Mouse (Mus musculus) liver, embryonic 16.5 days (tissue): ENCODE results near the gene Itpr1. TPM values are rescaled to one million over a fixed set of nuclear protein-coding genes. Genes with fewer than 3 reads are reported as not detected.

Experiments used
- ATAC-seq: fragments of 200-750 bp; cut with Nextera tagmentation; 2 replicates; pipeline ENCODE4 v1.8.0; 2017; ENCODE audit warnings: low read depth, mild to moderate bottlenecking, moderate number of reproducible peaks, moderate library complexity
- H3K27ac ChIP-seq: fragments of 300-500 bp; sonication (generic); 2 replicates; pipeline ENCODE4 v1.5.1; 2014; ENCODE audit warnings: mild to moderate bottlenecking, low read length
- H3K27me3 ChIP-seq: fragments of 300-500 bp; sonication (generic); 2 replicates; pipeline ENCODE4 v1.6.1; 2014; ENCODE audit warnings: low read depth, low read length, mixed read lengths; ENCODE audit not compliant: control insufficient read depth, insufficient read depth
- H3K36me3 ChIP-seq: fragments of 300-500 bp; sonication (generic); 2 replicates; pipeline ENCODE4 v1.6.1; 2014; ENCODE audit warnings: mild to moderate bottlenecking; ENCODE audit not compliant: control insufficient read depth, insufficient read depth
- H3K4me1 ChIP-seq: fragments of 300-500 bp; sonication (generic); 2 replicates; pipeline ENCODE4 v1.6.1; 2014; ENCODE audit warnings: low read depth, low read length, mixed read lengths; ENCODE audit not compliant: control insufficient read depth
- H3K4me2 ChIP-seq: fragments of 300-500 bp; sonication (generic); 2 replicates; pipeline ENCODE4 v1.6.1; 2014; ENCODE audit warnings: low read depth, low read length, mixed read lengths
- H3K4me3 ChIP-seq: fragments of 300-500 bp; sonication (generic); 2 replicates; pipeline ENCODE4 v1.5.1; 2014; ENCODE audit warnings: low read depth, mild to moderate bottlenecking, low read length
- H3K9ac ChIP-seq: fragments of 300-500 bp; sonication (generic); 2 replicates; pipeline ENCODE4 v1.6.1; 2014; ENCODE audit warnings: low read depth, low read length
- H3K9me3 ChIP-seq: fragments of 300-500 bp; sonication (generic); replicated peaks from 2 replicates; pipeline ENCODE4 v1.6.1; 2016; ENCODE audit warnings: low read length; ENCODE audit not compliant: control insufficient read depth
- WGBS: fragments of 180-500 bp; shearing (Covaris S2); extraction: QIAGEN DNeasy Blood & Tissue Kit; methylation state at CpG from one replicate; pipeline ENCODE4 v1.1.7; 2014; ENCODE audit not compliant: insufficient replicate concordance; 5-methylcytosine and 5-hydroxymethylcytosine counted together
- polyA plus RNA-seq: library from polyadenylated mRNA; unstranded; fragments of >200 nt; fragmentation: Nextera tagmentation; extraction: Ambion mirVana; gene quantifications from 2 replicates; pipeline ENCODE4 v1.2.1, GENCODE M21; 2015

Itpr1 gene
- polyA plus RNA-seq, 1 experiment from 2014 or later, result 2.9 TPM

GRCm38 (mm10) chr6:108233070-108233469 lies 20.2 kb downstream of the Itpr1 start:
- Histone ChIP-seq H3K9ac (no peak overlapping the region), H3K27me3 (no peaks in the 10 kb centered on the region), H3K9me3 (no peaks in the 10 kb centered on the region), H3K4me1 (peaks cover 5% of the 10 kb centered on the region), H3K4me3 (no peak overlapping the region), H3K27ac (no peak overlapping the region), H3K36me3 (no peaks in the 10 kb centered on the region), H3K4me2 (no peak overlapping the region)
- no peak for ATAC-seq
- WGBS, result 11% methylated on average over 6 of the region's 6 CpGs

DNA sequence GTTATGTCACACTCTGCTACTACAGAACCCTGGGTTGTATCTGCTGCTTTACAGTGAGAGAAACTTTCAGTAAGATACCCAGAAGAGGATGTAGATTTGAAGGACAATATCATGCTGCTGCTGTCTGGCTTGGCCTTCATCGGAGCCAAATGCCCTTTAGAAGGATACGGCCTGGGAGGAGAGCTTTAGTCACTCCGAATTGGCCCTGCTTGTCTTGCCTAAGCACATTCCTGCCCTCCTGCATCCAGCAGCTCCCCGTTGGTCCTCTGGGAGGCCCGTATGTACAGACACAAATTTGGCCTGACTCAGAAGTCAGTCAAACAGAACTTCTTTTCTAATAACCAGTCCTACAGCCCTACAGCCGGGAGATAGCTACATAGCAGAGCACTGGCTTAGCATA lies 21.6 kb downstream of the Itpr1 start:
- Histone ChIP-seq H3K4me1 (peaks cover 5% of the 10 kb centered on the region), H3K27me3 (no peaks in the 10 kb centered on the region), H3K4me2 (no peak overlapping the region), H3K36me3 (no peaks in the 10 kb centered on the region), H3K9me3 (no peaks in the 10 kb centered on the region), H3K4me3 (no peak overlapping the region), H3K27ac (no peak overlapping the region), H3K9ac (no peak overlapping the region)
- ATAC-seq, result no peak
- WGBS, result 73% methylated on average over 6 of the region's 6 CpGs

GRCm38 (mm10) chr6:108235680-108236123 lies 22.8 kb downstream of the Itpr1 start:
- H3K4me2 ChIP-seq, result no peak overlapping the region
- H3K4me3 ChIP-seq, result no peak overlapping the region
- no peak overlapping the region for H3K27ac ChIP-seq
- H3K27me3 ChIP-seq, result no peaks in the 10 kb centered on the region
- peaks cover 5% of the 10 kb centered on the region for H3K4me1 ChIP-seq
- H3K9ac ChIP-seq, result no peak overlapping the region
- 62% methylated on average over 13 of the region's 13 CpGs for WGBS
- H3K9me3 ChIP-seq, result no peaks in the 10 kb centered on the region
- H3K36me3 ChIP-seq, result no peaks in the 10 kb centered on the region
- no peak for ATAC-seq

GRCm38 (mm10) chr6:108236411-108236921 lies 23.6 kb downstream of the Itpr1 start:
- Histone ChIP-seq H3K4me2 (no peak overlapping the region), H3K27me3 (no peaks in the 10 kb centered on the region), H3K4me3 (no peak overlapping the region), H3K27ac (no peak overlapping the region), H3K9ac (no peak overlapping the region), H3K36me3 (no peaks in the 10 kb centered on the region), H3K9me3 (no peaks in the 10 kb centered on the region), H3K4me1 (peaks cover 5% of the 10 kb centered on the region)
- WGBS, result 57% methylated on average over 9 of the region's 9 CpGs
- no peak for ATAC-seq

DNA sequence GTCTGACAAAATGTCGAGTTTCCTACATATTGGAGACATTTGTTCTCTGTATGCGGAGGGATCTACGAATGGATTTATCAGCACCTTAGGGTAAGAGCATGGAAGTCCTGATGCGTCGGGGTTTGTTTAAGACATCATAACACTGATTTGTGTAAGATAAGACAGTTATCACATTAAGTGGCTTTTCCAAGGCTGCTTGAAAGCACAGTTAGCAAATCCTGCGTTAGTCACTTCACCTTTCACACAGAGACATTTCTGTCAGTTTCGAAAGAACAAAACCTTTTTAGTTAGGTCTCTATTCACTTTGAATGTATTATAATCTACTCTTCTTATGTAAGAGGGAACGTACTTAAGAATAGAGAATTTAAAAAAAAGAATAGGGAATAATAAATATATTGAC lies 24.1 kb downstream of the Itpr1 start:
- Histone ChIP-seq H3K4me3 (no peak overlapping the region), H3K36me3 (no peaks in the 10 kb centered on the region), H3K4me1 (peaks cover 5% of the 10 kb centered on the region), H3K27me3 (no peaks in the 10 kb centered on the region), H3K27ac (no peak overlapping the region), H3K9ac (no peak overlapping the region), H3K9me3 (no peaks in the 10 kb centered on the region), H3K4me2 (no peak overlapping the region)
- WGBS, result 75% methylated on average over 8 of the region's 8 CpGs
- ATAC-seq, result no peak

GRCm38 (mm10) chr6:108237585-108237984 lies 24.7 kb downstream of the Itpr1 start:
- 53% methylated on average over 8 of the region's 8 CpGs for WGBS
- H3K4me2 ChIP-seq, result no peak overlapping the region

DNA sequence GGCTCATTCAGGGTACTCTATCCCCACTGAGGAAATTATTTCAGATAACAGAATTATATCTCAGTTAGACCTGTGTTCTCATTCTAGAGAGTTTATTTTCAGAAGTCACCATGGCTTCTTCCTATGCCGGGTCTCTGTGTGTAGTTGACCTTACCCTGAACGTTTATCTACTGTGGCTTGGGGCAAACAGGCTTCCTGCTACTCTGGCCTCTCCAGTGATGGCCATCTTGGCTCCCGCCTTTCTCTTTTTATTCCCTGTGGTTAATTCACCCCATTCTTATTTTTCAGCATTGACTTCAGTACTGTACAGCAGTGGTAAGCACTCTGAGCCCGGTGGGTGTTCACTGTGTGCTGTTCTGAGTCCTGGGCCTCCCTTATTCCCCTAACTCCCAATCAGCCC lies 25.1 kb downstream of the Itpr1 start:
- Histone ChIP-seq H3K4me3 (no peak overlapping the region), H3K4me1 (peaks cover 3% of the 10 kb centered on the region), H3K9me3 (no peaks in the 10 kb centered on the region), H3K4me2 (no peak overlapping the region), H3K36me3 (no peaks in the 10 kb centered on the region), H3K27ac (no peak overlapping the region), H3K9ac (no peak overlapping the region), H3K27me3 (no peaks in the 10 kb centered on the region)
- no peak for ATAC-seq
- 51% methylated on average over 4 of the region's 4 CpGs for WGBS

More at GRCm38 (mm10) chr6:108237585-108237984, 24.7 kb downstream of the Itpr1 start:
- no peak overlapping the region for H3K27ac ChIP-seq
- no peak for ATAC-seq
- no peaks in the 10 kb centered on the region for H3K9me3 ChIP-seq
- H3K4me1 ChIP-seq, result peaks cover 5% of the 10 kb centered on the region
- H3K27me3 ChIP-seq, result no peaks in the 10 kb centered on the region
- H3K36me3 ChIP-seq, result no peaks in the 10 kb centered on the region
- no peak overlapping the region for H3K9ac ChIP-seq
- H3K4me3 ChIP-seq, result no peak overlapping the region

DNA sequence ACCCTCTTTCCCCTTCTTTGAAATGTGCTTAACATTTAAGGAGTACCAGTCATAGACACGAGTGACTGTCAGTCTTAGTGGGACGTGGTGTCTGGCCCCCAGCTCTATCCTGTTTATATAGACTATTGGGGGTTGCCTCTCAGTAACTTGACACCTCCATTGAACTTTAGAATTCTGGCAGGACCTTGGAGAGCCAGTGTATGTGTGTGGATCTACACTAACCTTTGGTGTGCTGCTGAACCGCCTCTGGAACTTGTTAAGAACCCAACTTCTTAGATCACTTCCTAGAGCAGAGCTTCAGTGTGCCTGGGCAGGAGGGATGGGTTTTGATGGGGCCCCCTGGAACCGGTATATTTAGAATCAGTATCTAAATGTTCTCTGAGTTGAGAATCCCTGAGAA lies 26.2 kb downstream of the Itpr1 start:
- Histone ChIP-seq H3K4me3 (no peak overlapping the region), H3K27me3 (no peaks in the 10 kb centered on the region), H3K4me2 (no peak overlapping the region), H3K36me3 (no peaks in the 10 kb centered on the region), H3K27ac (no peak overlapping the region), H3K9ac (no peak overlapping the region), H3K9me3 (no peaks in the 10 kb centered on the region), H3K4me1 (no peaks in the 10 kb centered on the region; the same call in 1 of the 2 replicates)
- WGBS, result 55% methylated on average over 4 of the region's 4 CpGs
- ATAC-seq, result no peak

GRCm38 (mm10) chr6:108240004-108240403 lies 27.1 kb downstream of the Itpr1 start:
- WGBS, result 56% methylated on average over 1 of the region's 1 CpGs
- no peaks in the 10 kb centered on the region for H3K36me3 ChIP-seq
- no peaks in the 10 kb centered on the region for H3K27me3 ChIP-seq

More at GRCm38 (mm10) chr6:108240004-108240403, 27.1 kb downstream of the Itpr1 start:
- H3K4me3 ChIP-seq, result no peak overlapping the region
- H3K9me3 ChIP-seq, result no peaks in the 10 kb centered on the region
- no peak for ATAC-seq
- H3K4me2 ChIP-seq, result no peak overlapping the region
- no peak overlapping the region for H3K9ac ChIP-seq
- no peaks in the 10 kb centered on the region; the same call in 1 of the 2 replicates for H3K4me1 ChIP-seq
- H3K27ac ChIP-seq, result no peak overlapping the region
